Mouse (Mus musculus) left cerebral cortex, adult 11 months (tissue): ENCODE measurements around the gene Abcb9.

Experiments
- DNase-seq: peaks from one replicate; pipeline ENCODE4 v3.0.0; 2022; ENCODE audit warnings: low spot score

Abcb9 gene

GRCm38 (mm10) chr5:124012885-124013284 is 82.7 kb downstream of the Abcb9 start:
- DNase-seq = no peak

GRCm38 (mm10) chr5:124011927-124012326 is 83.7 kb downstream of the Abcb9 start:
- no peak for DNase-seq
